Mouse (Mus musculus) spleen, adult 2 months (tissue): ENCODE measurements around the gene Bcl7c.

ENCODE experiments used
- CTCF ChIP-seq: fragments of 200-500 bp; IDR thresholded peaks from 2 replicates; pipeline ENCODE4 v1.5.1; 2011; ENCODE audit warnings: mild to moderate bottlenecking, inconsistent platforms; ENCODE audit not compliant: insufficient read depth, insufficient read length, insufficient replicate concordance; ENCODE audit errors: extremely low read depth
- POLR2A ChIP-seq: fragments of 200-500 bp; IDR thresholded peaks from 2 replicates; pipeline ENCODE4 v1.6.1; 2011; ENCODE audit warnings: low read depth, low read length, inconsistent platforms

GRCm38 (mm10) chr7:127680541-127680940 lies 28.2 kb downstream of the Bcl7c start:
- TF ChIP-seq CTCF: no peak
- TF ChIP-seq POLR2A: no peak
